Mouse (Mus musculus) CH12.LX (cell line): ENCODE measurements around the gene Fbxo39.

Source experiments
- CTCF ChIP-seq, 2 experiments: IDR thresholded peaks in 1 of 2; conservative IDR thresholded peaks in 1 of 2; 2 replicates each; pipeline ENCODE4 v1.5.1; 2011 to 2012; ENCODE audit warnings: low read depth in 2 of 2, low read length in 2 of 2, improper control_type of control experiment in 1 of 2, inconsistent platforms in 1 of 2, mild to moderate bottlenecking in 1 of 2, moderate library complexity in 1 of 2
- EP300 ChIP-seq: IDR thresholded peaks from 2 replicates; pipeline ENCODE4 v1.6.1; 2011; ENCODE audit warnings: low read length, improper control_type of control experiment
- ETS1 ChIP-seq: conservative IDR thresholded peaks from 2 replicates; pipeline ENCODE4 v1.6.1; 2012; ENCODE audit warnings: low read depth, mild to moderate bottlenecking, inconsistent platforms, low read length, improper control_type of control experiment, moderate library complexity
- JUN ChIP-seq: IDR thresholded peaks from 2 replicates; pipeline ENCODE4 v1.6.1; 2011; ENCODE audit warnings: low read depth, mild to moderate bottlenecking, low read length, improper control_type of control experiment, moderate library complexity; ENCODE audit not compliant: insufficient read depth
- NRF1 ChIP-seq: IDR thresholded peaks from 2 replicates; pipeline ENCODE4 v1.6.1; 2014; ENCODE audit warnings: low read depth, mild to moderate bottlenecking, inconsistent platforms, low read length, improper control_type of control experiment, moderate library complexity
- POLR2A ChIP-seq: IDR thresholded peaks from 2 replicates; pipeline ENCODE4 v1.6.1; 2011; ENCODE audit warnings: low read depth, mild to moderate bottlenecking, improper control_type of control experiment, low read length
- RAD21 ChIP-seq: IDR thresholded peaks from 2 replicates; pipeline ENCODE4 v1.6.1; 2011; ENCODE audit warnings: low read depth, mild to moderate bottlenecking, low read length, improper control_type of control experiment, moderate library complexity
- SMC3 ChIP-seq: IDR thresholded peaks from 2 replicates; pipeline ENCODE4 v1.6.1; 2011; ENCODE audit warnings: low read depth, low read length, improper control_type of control experiment
- TBP ChIP-seq: conservative IDR thresholded peaks from 2 replicates; pipeline ENCODE4 v1.6.1; 2011; ENCODE audit warnings: low read depth, low read length, improper control_type of control experiment
- USF1 ChIP-seq: IDR thresholded peaks from 2 replicates; pipeline ENCODE4 v1.6.1; 2014; ENCODE audit warnings: low read depth, mild to moderate bottlenecking, inconsistent platforms, low read length, improper control_type of control experiment
- USF2 ChIP-seq: conservative IDR thresholded peaks from 2 replicates; pipeline ENCODE4 v1.6.1; 2011; ENCODE audit warnings: low read depth, low read length, improper control_type of control experiment
- ZC3H11A ChIP-seq: IDR thresholded peaks from 2 replicates; pipeline ENCODE4 v1.6.1; 2012; ENCODE audit warnings: low read depth, mild to moderate bottlenecking, inconsistent platforms, low read length, improper control_type of control experiment
- ZNF384 ChIP-seq: IDR thresholded peaks from 2 replicates; pipeline ENCODE4 v1.6.1; 2012; ENCODE audit warnings: low read depth, low read length, improper control_type of control experiment, inconsistent platforms

GRCm38 (mm10) chr11:72332951-72333667, 18.9 kb downstream of the Fbxo39 start:
- no peak for TF ChIP-seq POLR2A
- no peak for TF ChIP-seq CTCF (conservative IDR thresholded peaks at IDR 0.05 in 1 of 2, IDR thresholded peaks at IDR 0.05 in 1 of 2; ENCODE audit: low read depth in 2 of 2, low read length in 2 of 2)
- no peak for TF ChIP-seq SMC3
- no peak for TF ChIP-seq ZNF384
- TF ChIP-seq RAD21, result no peak
- TF ChIP-seq JUN, result no peak
- TF ChIP-seq EP300, result no peak
- TF ChIP-seq TBP, result no peak
- TF ChIP-seq ETS1, result no peak
- TF ChIP-seq USF2, result no peak
- no peak for TF ChIP-seq NRF1
- TF ChIP-seq USF1, result no peak
- TF ChIP-seq ZC3H11A, result no peak
